Mouse (Mus musculus): ENCODE measurements around the gene Adat3. TPM values are rescaled to one million over a fixed set of nuclear protein-coding genes. Genes with fewer than 3 reads are reported as not detected.
"Not testable (repeated sequence)": the region's sequence is repeated elsewhere in the genome, so short reads cannot be mapped to it uniquely, and the experiment has no call there.

The Adat3 gene
- polyA plus RNA-seq, 1 experiment from 2014 or later = 6.1 TPM

DNA sequence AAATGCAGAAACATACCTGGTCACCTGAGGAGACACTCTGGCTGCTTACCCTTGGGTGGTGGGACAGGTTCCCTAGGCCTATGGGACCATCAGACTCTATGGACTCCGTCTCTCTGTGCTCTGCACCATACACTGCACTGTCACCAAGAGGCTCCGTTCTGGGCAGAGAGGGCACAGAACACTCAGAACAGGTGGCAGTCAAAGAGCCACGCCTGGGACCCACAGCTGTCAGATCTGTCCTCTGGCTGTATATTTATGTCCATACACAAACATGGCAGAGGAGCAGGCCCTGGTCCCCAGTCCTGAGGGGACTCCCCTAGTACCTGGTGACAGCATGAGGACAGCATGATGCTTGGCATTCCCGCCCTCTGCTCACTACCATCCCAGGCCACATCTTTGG is 23.1 kb downstream of the Adat3 start:
- Histone ChIP-seq H3K27me3 (no peaks in the 10 kb centered on the region), H3K27ac (no peak overlapping the region), H3K9ac (replicated peaks) (no peak overlapping the region; the same call in 1 of the 2 replicates), H3K36me3 (peaks cover 35% of the 10 kb centered on the region), H3K9me3 (no peaks in the 10 kb centered on the region), H3K4me1 (replicated peaks) (peaks cover 40% of the 10 kb centered on the region), H3K4me2 (no peak overlapping the region), H3K4me3 (replicated peaks) (no peak overlapping the region)
- ATAC-seq (ENCODE audit: insufficient number of reproducible peaks, insufficient read depth, low FRiP score, low TSS enrichment, low read depth) = no peak
- WGBS = 90% methylated on average over 4 of the region's 4 CpGs

DNA sequence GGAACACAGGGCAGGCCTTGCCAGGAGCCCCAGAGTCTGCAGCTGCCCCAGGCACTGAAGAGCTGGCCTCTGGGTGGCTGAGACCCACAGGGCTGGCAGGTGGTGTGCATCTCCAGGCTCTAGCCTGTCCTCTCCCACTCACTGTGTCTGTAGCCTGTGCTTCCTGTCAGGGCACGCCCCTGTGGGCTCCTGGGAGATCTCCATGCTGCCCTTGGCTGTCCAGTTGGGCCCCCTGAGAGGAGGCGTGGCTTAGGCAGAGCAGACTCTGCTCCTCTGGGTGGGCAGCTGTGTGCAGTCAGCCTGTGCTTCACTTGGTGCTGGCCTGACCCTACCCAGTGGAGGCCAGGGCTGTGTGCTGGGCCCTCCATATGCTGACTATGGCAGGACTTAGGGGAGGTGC is 25.0 kb downstream of the Adat3 start:
- Histone ChIP-seq H3K9ac (replicated peaks) (no peak overlapping the region; the same call in 1 of the 2 replicates), H3K36me3 (peaks cover 52% of the 10 kb centered on the region), H3K27me3 (no peaks in the 10 kb centered on the region), H3K4me3 (replicated peaks) (no peak overlapping the region), H3K4me2 (no peak overlapping the region), H3K4me1 (replicated peaks) (peaks cover 33% of the 10 kb centered on the region), H3K9me3 (no peaks in the 10 kb centered on the region), H3K27ac (no peak overlapping the region)
- no peak for ATAC-seq (ENCODE audit: insufficient number of reproducible peaks, insufficient read depth, low FRiP score, low TSS enrichment, low read depth)
- WGBS = 49% methylated on average over 2 of the region's 2 CpGs

DNA sequence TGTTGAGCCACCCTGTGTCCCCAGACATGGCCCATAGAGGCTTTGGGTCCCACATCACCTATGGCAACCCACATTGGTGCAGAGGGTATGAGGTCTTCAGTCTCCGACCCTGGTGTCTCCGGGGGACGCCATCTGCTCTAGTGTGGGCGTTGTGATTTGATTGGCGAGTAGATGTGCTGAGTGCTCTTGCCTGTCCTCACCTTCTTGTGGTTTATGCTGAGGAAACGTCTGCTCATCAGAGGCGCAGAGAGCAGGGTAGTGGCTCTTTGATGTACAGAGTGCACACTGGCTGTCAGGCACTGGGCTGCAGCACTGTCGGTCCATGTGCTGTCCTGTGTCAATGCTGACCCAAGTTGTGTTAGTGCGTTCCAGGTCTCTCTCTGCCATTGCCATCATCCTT is 26.2 kb downstream of the Adat3 start:
- Histone ChIP-seq H3K4me3 (replicated peaks) (no peak overlapping the region), H3K9me3 (no peaks in the 10 kb centered on the region), H3K27ac (no peak overlapping the region), H3K4me1 (replicated peaks) (peaks cover 26% of the 10 kb centered on the region), H3K36me3 (peaks cover 58% of the 10 kb centered on the region), H3K27me3 (no peaks in the 10 kb centered on the region), H3K9ac (replicated peaks) (no peak overlapping the region), H3K4me2 (no peak overlapping the region)
- ATAC-seq (ENCODE audit: insufficient number of reproducible peaks, insufficient read depth, low FRiP score, low TSS enrichment, low read depth) = no peak
- 89% methylated on average over 9 of the region's 9 CpGs for WGBS

DNA sequence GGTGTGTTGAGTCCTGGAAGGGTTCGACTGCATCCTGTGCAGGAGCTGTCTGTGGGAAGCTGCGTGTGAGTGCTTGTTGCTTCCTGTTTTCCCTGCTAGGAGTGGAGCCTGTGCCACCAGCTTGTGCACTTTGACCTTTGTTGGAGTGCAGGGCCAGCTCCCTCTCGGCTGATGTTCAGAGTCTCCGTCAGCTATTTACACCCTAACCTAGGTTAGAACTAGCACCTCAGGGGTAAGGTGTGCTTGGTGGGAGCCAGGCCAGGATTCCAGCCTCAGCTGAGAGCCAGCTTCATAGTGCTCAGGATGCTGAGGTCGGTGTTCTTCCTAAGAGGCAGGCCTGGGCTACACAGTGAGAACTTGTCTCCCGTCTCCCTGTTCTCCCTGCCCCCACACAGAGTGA is 32.7 kb downstream of the Adat3 start:
- WGBS = 86% methylated on average over 6 of the region's 6 CpGs

DNA sequence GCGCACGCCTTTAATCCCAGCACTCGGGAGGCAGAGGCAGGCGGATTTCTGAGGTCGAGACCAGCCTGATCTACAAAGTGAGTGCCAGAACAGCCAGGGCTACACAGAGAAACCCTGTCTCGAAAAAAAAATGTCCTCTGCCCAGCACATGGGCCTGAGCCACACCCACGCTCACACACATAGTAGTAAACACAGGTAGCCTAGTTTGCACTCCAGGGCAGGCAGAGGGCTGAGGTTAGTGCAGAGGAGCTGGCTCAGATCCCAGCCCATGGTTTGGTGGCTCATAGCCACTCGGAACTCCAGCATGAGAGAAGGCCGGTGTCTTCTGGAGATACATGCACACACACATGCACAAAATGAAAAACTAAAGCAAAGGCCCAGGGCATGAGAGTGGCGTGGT is 44.3 kb downstream of the Adat3 start:
- no peaks in the 10 kb centered on the region for H3K9me3 ChIP-seq
- no peak for ATAC-seq (ENCODE audit: insufficient number of reproducible peaks, insufficient read depth, low FRiP score, low TSS enrichment, low read depth)
- peaks cover 88% of the 10 kb centered on the region for H3K36me3 ChIP-seq
- no peak overlapping the region for H3K9ac ChIP-seq (replicated peaks)
- H3K27ac ChIP-seq = no peak overlapping the region
- no peaks in the 10 kb centered on the region for H3K27me3 ChIP-seq
- WGBS = 88% methylated on average over 10 of the region's 10 CpGs
- H3K4me1 ChIP-seq (replicated peaks) = no peaks in the 10 kb centered on the region
- no peak overlapping the region for H3K4me2 ChIP-seq
- H3K4me3 ChIP-seq (replicated peaks) = no peak overlapping the region

More for the DNA sequence above, 32.7 kb downstream of the Adat3 start:
- no peak for ATAC-seq (ENCODE audit: insufficient number of reproducible peaks, insufficient read depth, low FRiP score, low TSS enrichment, low read depth)
- H3K4me1 ChIP-seq (replicated peaks) = no peaks in the 10 kb centered on the region
- H3K36me3 ChIP-seq = peaks cover 92% of the 10 kb centered on the region
- H3K27me3 ChIP-seq = no peaks in the 10 kb centered on the region
- no peak overlapping the region for H3K4me3 ChIP-seq (replicated peaks)
- H3K9ac ChIP-seq (replicated peaks) = no peak overlapping the region
- no peak overlapping the region for H3K4me2 ChIP-seq
- no peak overlapping the region for H3K27ac ChIP-seq
- H3K9me3 ChIP-seq = no peaks in the 10 kb centered on the region

DNA sequence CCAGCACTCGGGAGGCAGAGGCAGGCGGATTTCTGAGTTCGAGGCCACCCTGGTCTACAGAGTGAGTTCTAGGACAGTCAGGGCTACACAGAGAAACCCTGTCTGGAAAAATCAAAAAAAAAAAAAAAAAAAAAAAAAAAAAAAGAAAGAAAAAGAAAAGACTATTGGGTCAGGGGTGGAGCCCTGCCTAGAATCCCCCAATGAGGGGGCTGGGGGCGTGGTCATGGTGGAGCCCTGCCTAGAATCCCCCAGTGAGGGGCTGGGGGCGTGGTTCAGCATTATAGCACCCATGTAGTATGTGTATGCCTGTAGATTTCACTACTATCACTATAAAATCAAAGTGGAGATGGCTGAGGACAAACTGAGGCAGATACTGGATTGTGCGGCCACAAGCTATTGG is 47.2 kb downstream of the Adat3 start:
- not testable (repeated sequence) for ATAC-seq (ENCODE audit: insufficient number of reproducible peaks, insufficient read depth, low FRiP score, low TSS enrichment, low read depth); H3K27me3 ChIP-seq; H3K4me3 ChIP-seq (replicated peaks); H3K4me1 ChIP-seq (replicated peaks); H3K4me2 ChIP-seq; H3K9ac ChIP-seq (replicated peaks); H3K9me3 ChIP-seq; H3K27ac ChIP-seq
- H3K36me3 ChIP-seq = peaks cover 69% of the 10 kb centered on the region
- 93% methylated on average over 6 of the region's 6 CpGs for WGBS

DNA sequence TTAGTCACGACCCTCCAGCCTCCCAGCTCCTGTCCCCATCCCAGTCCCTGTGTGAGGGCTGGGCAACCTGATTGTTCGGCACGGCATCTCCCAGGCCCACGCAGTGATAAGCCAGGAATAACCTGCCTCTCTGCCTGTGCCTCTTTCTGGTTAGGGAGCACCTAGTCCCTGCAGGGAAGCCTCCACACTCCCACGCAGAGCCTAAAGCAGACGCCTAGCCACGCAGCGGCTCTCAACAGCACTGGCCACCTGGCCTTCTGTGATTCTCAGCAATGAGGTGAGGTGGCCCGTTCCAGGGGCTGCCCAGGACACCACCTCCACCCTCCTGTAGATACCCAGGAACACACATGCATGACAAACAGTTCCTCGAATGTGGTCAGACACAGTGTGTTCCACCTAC is 47.7 kb downstream of the Adat3 start:
- peaks cover 13% of the 10 kb centered on the region for H3K4me1 ChIP-seq (replicated peaks)
- no peaks in the 10 kb centered on the region for H3K27me3 ChIP-seq
- WGBS = 89% methylated on average over 10 of the region's 10 CpGs
- H3K36me3 ChIP-seq = peaks cover 65% of the 10 kb centered on the region
- no peak for ATAC-seq (ENCODE audit: insufficient number of reproducible peaks, insufficient read depth, low FRiP score, low TSS enrichment, low read depth)
- no peak overlapping the region for H3K4me3 ChIP-seq (replicated peaks)
- H3K9me3 ChIP-seq = no peaks in the 10 kb centered on the region
- no peak overlapping the region for H3K9ac ChIP-seq (replicated peaks)
- no peak overlapping the region for H3K27ac ChIP-seq
- no peak overlapping the region for H3K4me2 ChIP-seq

DNA sequence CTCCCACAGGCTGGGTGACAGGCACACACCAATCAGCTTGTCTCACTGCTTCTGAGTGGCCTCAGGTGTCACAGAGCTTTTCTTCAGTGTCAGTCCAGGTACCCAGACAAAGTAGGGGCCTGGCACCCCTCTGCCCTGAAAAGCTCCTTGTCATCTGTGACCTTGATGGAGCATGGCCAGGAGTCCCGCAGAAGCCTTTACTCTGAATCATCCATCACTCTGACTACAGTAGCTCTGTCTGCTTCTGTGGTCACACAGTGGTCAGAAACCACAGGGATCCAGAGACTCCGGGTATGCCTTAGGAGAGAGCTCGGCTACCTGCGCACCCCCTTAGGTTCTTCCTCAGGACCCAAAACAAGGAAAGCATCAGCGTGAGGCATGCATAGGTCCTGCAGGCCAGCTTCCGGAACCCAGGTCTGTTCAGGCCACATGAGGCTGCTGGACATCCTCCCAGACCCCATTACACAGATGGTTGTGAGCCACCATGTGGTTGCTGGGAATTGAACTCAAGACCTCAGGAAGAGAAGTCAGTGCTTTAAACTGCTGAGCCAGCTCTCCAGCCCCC is 50.6 kb downstream of the Adat3 start:
- no peak overlapping the region for H3K9ac ChIP-seq (replicated peaks)

DNA sequence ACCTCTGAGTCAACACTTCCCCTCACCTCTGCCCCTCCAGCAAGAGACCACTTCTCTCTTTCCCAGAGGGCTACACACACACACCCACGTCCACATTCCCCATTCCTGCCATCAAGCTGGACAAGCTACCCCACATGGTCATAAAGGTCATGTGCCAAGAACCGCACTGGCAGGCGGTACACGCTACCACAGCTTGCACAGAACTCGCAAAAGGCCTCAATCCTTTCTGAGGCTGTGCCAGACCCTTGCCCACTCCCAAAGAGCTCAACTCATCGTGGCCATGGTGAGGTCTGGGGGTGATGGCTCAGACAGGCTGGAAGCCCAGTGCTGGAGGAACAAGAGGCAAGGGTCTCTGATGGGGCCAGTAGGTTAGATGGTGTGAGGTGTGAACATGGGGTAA is 52.2 kb downstream of the Adat3 start:
- ATAC-seq (ENCODE audit: insufficient number of reproducible peaks, insufficient read depth, low FRiP score, low TSS enrichment, low read depth) = no peak
- H3K27me3 ChIP-seq = no peaks in the 10 kb centered on the region
- no peaks in the 10 kb centered on the region for H3K9me3 ChIP-seq
- WGBS = 86% methylated on average over 6 of the region's 6 CpGs
- H3K27ac ChIP-seq = no peak overlapping the region
- H3K4me3 ChIP-seq (replicated peaks) = peak overlapping the region; percentile 95
- peaks cover 38% of the 10 kb centered on the region for H3K4me1 ChIP-seq (replicated peaks)
- H3K4me2 ChIP-seq = peak overlapping the region; percentile 95
- H3K9ac ChIP-seq (replicated peaks) = peak overlapping the region; percentile 97; the same call in 1 of the 2 replicates
- peaks cover 25% of the 10 kb centered on the region for H3K36me3 ChIP-seq

More for the DNA sequence above, 50.6 kb downstream of the Adat3 start:
- no peak overlapping the region for H3K4me3 ChIP-seq (replicated peaks)
- H3K27ac ChIP-seq = no peak overlapping the region
- H3K27me3 ChIP-seq = no peaks in the 10 kb centered on the region
- H3K9me3 ChIP-seq = no peaks in the 10 kb centered on the region
- ATAC-seq (ENCODE audit: insufficient number of reproducible peaks, insufficient read depth, low FRiP score, low TSS enrichment, low read depth) = no peak
- H3K4me1 ChIP-seq (replicated peaks) = peaks cover 28% of the 10 kb centered on the region
- 89% methylated on average over 6 of the region's 6 CpGs for WGBS
- no peak overlapping the region for H3K4me2 ChIP-seq
- H3K36me3 ChIP-seq = peaks cover 36% of the 10 kb centered on the region

DNA sequence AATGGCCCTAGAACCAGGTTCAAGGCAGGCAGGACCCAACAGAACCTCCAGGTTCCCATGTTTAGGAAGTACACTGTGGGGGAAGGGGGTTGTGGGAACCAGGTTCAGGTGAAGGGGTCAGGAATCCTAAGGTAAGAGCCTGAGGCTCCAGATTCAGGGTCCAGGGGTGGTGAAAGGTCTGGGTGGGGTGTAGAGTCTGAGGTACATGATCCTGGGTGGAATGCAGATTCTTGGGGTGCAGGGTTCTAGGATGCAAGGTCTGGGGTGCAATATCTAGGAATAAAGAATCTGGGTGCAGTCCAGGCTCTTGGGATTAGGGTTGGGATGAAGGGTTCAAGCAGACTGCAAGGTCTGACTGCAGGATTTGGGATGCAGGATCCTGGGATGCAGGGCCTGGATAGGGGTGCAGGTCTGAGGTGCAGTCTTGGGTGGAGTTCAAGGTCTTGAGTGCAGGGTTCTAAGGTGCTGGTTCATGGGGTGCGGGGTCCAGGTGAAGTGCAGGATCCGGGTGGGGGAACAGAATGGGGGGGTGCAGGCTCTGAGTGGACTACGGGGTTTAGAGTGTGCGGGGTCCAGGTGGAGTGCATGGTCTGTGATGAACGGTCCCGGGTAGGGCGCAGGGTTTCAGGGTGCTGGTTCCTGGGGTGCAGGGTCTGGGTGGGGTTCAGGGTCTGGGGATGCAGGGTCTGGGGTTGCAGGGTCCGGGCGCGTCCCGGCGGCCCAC is 52.9 kb downstream of the Adat3 start:
- Histone ChIP-seq H3K9ac (replicated peaks) (peak overlapping the region; percentile 97), H3K9me3 (no peaks in the 10 kb centered on the region), H3K27me3 (no peaks in the 10 kb centered on the region), H3K27ac (peak overlapping the region; percentile 85), H3K4me3 (replicated peaks) (peak overlapping the region; percentile 95), H3K36me3 (peaks cover 21% of the 10 kb centered on the region), H3K4me2 (peak overlapping the region; percentile 95), H3K4me1 (replicated peaks) (peaks cover 38% of the 10 kb centered on the region)
- 5% methylated on average over 12 of the region's 12 CpGs for WGBS
- peak; percentile 67 for ATAC-seq (ENCODE audit: insufficient number of reproducible peaks, insufficient read depth, low FRiP score, low TSS enrichment, low read depth)

DNA sequence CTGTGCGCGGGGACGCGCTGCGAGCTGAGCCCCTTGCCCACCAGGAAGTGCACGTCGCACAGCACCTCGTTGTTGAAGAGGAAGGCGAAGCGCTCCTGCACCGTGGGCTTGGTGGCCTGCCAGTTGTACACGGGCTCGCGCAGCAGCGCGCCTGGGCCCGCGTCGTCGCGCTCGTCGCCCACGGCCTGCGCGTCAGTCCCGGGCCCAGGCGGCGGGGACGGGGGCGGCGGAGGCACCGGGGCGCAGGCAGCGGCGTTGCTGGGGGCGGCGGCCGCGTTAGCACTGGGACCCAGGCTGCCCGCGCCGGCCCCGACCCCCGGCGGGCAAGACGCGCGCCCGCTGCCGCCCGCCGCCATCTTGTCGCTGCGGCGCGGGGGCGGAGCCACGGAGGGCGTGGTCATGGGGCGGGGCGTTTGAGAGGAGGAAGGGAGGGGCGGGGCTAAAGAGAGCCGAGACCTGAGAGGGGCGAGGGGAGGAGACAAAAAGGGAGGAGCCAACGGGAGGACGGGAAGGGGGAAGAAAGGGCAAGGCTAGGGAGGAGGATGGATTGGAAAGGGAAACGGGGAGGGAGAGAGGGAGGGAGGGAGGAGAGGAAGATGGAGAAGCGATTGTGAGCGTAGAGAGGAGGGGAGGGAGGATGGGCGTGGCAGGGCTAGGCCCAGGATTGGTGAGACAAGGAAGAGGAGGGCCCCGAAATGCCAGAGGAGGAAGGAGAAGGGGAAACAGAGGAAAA is 53.6 kb downstream of the Adat3 start:
- Histone ChIP-seq H3K9me3 (no peaks in the 10 kb centered on the region), H3K4me1 (replicated peaks) (peaks cover 38% of the 10 kb centered on the region), H3K27ac (peak overlapping the region; percentile 85), H3K4me3 (replicated peaks) (peak overlapping the region; percentile 95), H3K9ac (replicated peaks) (peak overlapping the region; percentile 97), H3K4me2 (peak overlapping the region; percentile 95), H3K27me3 (no peaks in the 10 kb centered on the region), H3K36me3 (peaks cover 17% of the 10 kb centered on the region)
- ATAC-seq (ENCODE audit: insufficient number of reproducible peaks, insufficient read depth, low FRiP score, low TSS enrichment, low read depth) = peak; percentile 77
- WGBS = under 1% methylated on average over 72 of the region's 72 CpGs
